Mouse (Mus musculus): ENCODE measurements around the gene Tssk1. TPM values are rescaled to one million over a fixed set of nuclear protein-coding genes. Genes with fewer than 3 reads are reported as not detected.

The Tssk1 gene
- polyA plus RNA-seq (2015; fragmentation: Nextera tagmentation; extraction: Ambion mirVana): 0.09 TPM in 1 of 2 replicates, not detected in the other

- no peak within 1 kb of the TSS for H3K27ac ChIP-seq (ENCODE audit: low read length)
- no peak within 1 kb of the TSS for H3K9ac ChIP-seq (replicated peaks; ENCODE audit: low read length)
- no peak within 1 kb of the TSS for H3K4me2 ChIP-seq (replicated peaks; ENCODE audit: low read depth, low read length)
- H3K27me3 ChIP-seq (ENCODE audit: insufficient read depth, low read length): no peaks in the 10 kb centered on the region
- ATAC-seq (ENCODE audit: low FRiP score, low TSS enrichment): no peak
- no peaks in the 10 kb centered on the region for H3K9me3 ChIP-seq (ENCODE audit: low read length)
- 78% methylated on average over 2 of the region's 2 CpGs for WGBS
- H3K4me3 ChIP-seq (ENCODE audit: low read length): no peak within 1 kb of the TSS
- H3K36me3 ChIP-seq (ENCODE audit: insufficient read depth, low read length): peaks cover 11% of the 10 kb centered on the region; the same call in 1 of the 2 replicates
- peaks cover 15% of the 10 kb centered on the region for H3K4me1 ChIP-seq (ENCODE audit: insufficient read depth, low read length)
These were observed at the start of gene Tssk1 for GRCm38 (mm10) chr16:17893923-17894322. Gene Tssk1 (plus strand): TSS chr16:17894223.

DNA sequence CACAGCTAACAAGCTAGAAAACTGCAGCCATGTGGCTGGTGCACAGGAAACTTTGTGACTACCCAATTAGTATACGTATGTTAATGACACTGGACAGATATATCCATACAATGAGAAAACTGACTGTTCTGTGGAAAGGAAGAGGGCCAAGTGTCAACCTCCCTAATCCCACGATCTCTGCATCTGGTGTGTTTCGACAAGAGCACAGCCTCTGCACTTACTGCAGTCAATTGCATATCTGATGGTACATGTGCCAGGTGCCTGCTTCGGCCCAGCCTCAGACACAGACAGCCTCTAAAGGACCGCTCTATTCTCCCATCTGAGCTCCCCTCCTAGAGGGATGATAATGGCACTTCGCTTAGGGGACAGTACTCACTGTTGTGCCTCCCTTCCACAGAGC lies 45.6 kb upstream of the Tssk1 start:
- peaks cover 61% of the 10 kb centered on the region for H3K36me3 ChIP-seq (ENCODE audit: insufficient read depth, low read length)
- no peaks in the 10 kb centered on the region for H3K4me1 ChIP-seq (ENCODE audit: insufficient read depth, low read length)
- no peak overlapping the region for H3K4me3 ChIP-seq (ENCODE audit: low read length)
- no peak overlapping the region for H3K27ac ChIP-seq (ENCODE audit: low read length)
- no peaks in the 10 kb centered on the region for H3K9me3 ChIP-seq (ENCODE audit: low read length)
- H3K4me2 ChIP-seq (replicated peaks; ENCODE audit: low read depth, low read length): no peak overlapping the region
- H3K27me3 ChIP-seq (ENCODE audit: insufficient read depth, low read length): no peaks in the 10 kb centered on the region
- H3K9ac ChIP-seq (replicated peaks; ENCODE audit: low read length): no peak overlapping the region
- no peak for ATAC-seq (ENCODE audit: low FRiP score, low TSS enrichment)
- WGBS: 95% methylated on average over 6 of the region's 6 CpGs

GRCm38 (mm10) chr16:17848928-17849327 lies 45.1 kb upstream of the Tssk1 start:
- no peak for ATAC-seq (ENCODE audit: low FRiP score, low TSS enrichment)
- no peak overlapping the region for H3K9ac ChIP-seq (replicated peaks; ENCODE audit: low read length)
- no peak overlapping the region for H3K4me2 ChIP-seq (replicated peaks; ENCODE audit: low read depth, low read length)
- H3K9me3 ChIP-seq (ENCODE audit: low read length): no peaks in the 10 kb centered on the region
- no peaks in the 10 kb centered on the region for H3K27me3 ChIP-seq (ENCODE audit: insufficient read depth, low read length)
- no peak overlapping the region for H3K27ac ChIP-seq (ENCODE audit: low read length)
- 14% methylated on average over 1 of the region's 1 CpGs for WGBS
- peaks cover 58% of the 10 kb centered on the region for H3K36me3 ChIP-seq (ENCODE audit: insufficient read depth, low read length)
- H3K4me1 ChIP-seq (ENCODE audit: insufficient read depth, low read length): no peaks in the 10 kb centered on the region
- no peak overlapping the region for H3K4me3 ChIP-seq (ENCODE audit: low read length)

- no peak overlapping the region for H3K4me3 ChIP-seq (ENCODE audit: low read length)
- no peak for ATAC-seq (ENCODE audit: low FRiP score, low TSS enrichment)
- H3K9ac ChIP-seq (replicated peaks; ENCODE audit: low read length): no peak overlapping the region
- peaks cover 58% of the 10 kb centered on the region for H3K36me3 ChIP-seq (ENCODE audit: insufficient read depth, low read length)
- H3K9me3 ChIP-seq (ENCODE audit: low read length): no peaks in the 10 kb centered on the region
- H3K4me2 ChIP-seq (replicated peaks; ENCODE audit: low read depth, low read length): no peak overlapping the region
- H3K27me3 ChIP-seq (ENCODE audit: insufficient read depth, low read length): no peaks in the 10 kb centered on the region
- no peak overlapping the region for H3K27ac ChIP-seq (ENCODE audit: low read length)
- WGBS: 82% methylated on average over 6 of the region's 6 CpGs
- H3K4me1 ChIP-seq (ENCODE audit: insufficient read depth, low read length): no peaks in the 10 kb centered on the region
These were observed 44.5 kb upstream of the Tssk1 start for GRCm38 (mm10) chr16:17849486-17849885.

DNA sequence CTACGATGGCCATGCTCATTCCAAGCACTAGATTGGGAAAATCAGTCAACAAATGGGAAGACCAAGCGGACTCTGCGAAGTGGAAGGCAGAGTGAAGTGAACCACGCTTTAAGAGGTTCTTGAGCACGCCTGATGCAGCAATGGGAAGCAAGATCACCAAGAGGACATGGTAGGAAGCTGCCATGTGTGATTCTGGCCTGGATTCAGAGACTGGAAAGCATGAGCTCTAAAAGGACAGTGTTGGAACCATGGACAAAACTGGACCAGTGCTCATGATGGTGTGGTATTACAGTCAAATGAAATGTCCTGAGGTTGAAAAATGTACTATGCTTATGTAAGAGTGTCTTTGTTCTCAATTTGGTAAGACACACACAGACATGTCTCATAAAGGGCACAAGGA lies 42.7 kb upstream of the Tssk1 start:
- H3K27me3 ChIP-seq (ENCODE audit: insufficient read depth, low read length): no peaks in the 10 kb centered on the region
- no peaks in the 10 kb centered on the region for H3K9me3 ChIP-seq (ENCODE audit: low read length)
- H3K4me3 ChIP-seq (ENCODE audit: low read length): no peak overlapping the region
- 96% methylated on average over 5 of the region's 5 CpGs for WGBS
- H3K36me3 ChIP-seq (ENCODE audit: insufficient read depth, low read length): peaks cover 51% of the 10 kb centered on the region
- no peaks in the 10 kb centered on the region for H3K4me1 ChIP-seq (ENCODE audit: insufficient read depth, low read length)
- H3K27ac ChIP-seq (ENCODE audit: low read length): no peak overlapping the region
- H3K9ac ChIP-seq (replicated peaks; ENCODE audit: low read length): no peak overlapping the region
- no peak for ATAC-seq (ENCODE audit: low FRiP score, low TSS enrichment)
- H3K4me2 ChIP-seq (replicated peaks; ENCODE audit: low read depth, low read length): no peak overlapping the region

DNA sequence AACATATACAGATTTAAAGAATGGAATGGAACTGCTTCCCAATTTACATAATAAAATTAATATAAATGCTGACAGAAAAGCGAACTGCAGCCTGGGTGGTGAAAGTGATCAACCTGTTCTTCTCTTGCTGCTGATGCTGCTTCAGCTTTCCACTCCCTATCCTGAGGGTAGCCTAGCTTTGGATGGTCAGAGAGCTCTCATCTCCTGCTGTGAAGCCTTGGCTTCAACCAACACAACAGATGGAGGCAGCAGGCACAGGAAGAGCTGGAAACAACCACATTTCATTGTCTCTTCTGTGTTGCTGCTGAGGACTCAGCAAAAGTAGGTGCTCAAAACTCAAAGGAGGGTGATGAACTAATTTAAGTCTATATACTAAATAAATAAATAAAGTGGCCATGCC lies 42.2 kb upstream of the Tssk1 start:
- WGBS: 86% methylated on average over 1 of the region's 1 CpGs
- H3K36me3 ChIP-seq (ENCODE audit: insufficient read depth, low read length): peaks cover 51% of the 10 kb centered on the region

GRCm38 (mm10) chr16:17853263-17853662 lies 40.8 kb upstream of the Tssk1 start:
- no peak overlapping the region for H3K4me3 ChIP-seq (ENCODE audit: low read length)
- WGBS: 91% methylated on average over 2 of the region's 2 CpGs
- peaks cover 61% of the 10 kb centered on the region for H3K36me3 ChIP-seq (ENCODE audit: insufficient read depth, low read length)
- H3K4me2 ChIP-seq (replicated peaks; ENCODE audit: low read depth, low read length): no peak overlapping the region
- no peak overlapping the region for H3K27ac ChIP-seq (ENCODE audit: low read length)
- H3K4me1 ChIP-seq (ENCODE audit: insufficient read depth, low read length): no peaks in the 10 kb centered on the region
- H3K27me3 ChIP-seq (ENCODE audit: insufficient read depth, low read length): no peaks in the 10 kb centered on the region
- no peak for ATAC-seq (ENCODE audit: low FRiP score, low TSS enrichment)
- H3K9me3 ChIP-seq (ENCODE audit: low read length): no peaks in the 10 kb centered on the region
- no peak overlapping the region for H3K9ac ChIP-seq (replicated peaks; ENCODE audit: low read length)

More for the DNA sequence above, 42.2 kb upstream of the Tssk1 start:
- Histone ChIP-seq H3K27me3 (ENCODE audit: insufficient read depth, low read length) (no peaks in the 10 kb centered on the region), H3K27ac (ENCODE audit: low read length) (no peak overlapping the region), H3K4me3 (ENCODE audit: low read length) (no peak overlapping the region), H3K9ac (replicated peaks; ENCODE audit: low read length) (no peak overlapping the region), H3K4me2 (replicated peaks; ENCODE audit: low read depth, low read length) (no peak overlapping the region), H3K9me3 (ENCODE audit: low read length) (no peaks in the 10 kb centered on the region), H3K4me1 (ENCODE audit: insufficient read depth, low read length) (no peaks in the 10 kb centered on the region)
- no peak for ATAC-seq (ENCODE audit: low FRiP score, low TSS enrichment)

DNA sequence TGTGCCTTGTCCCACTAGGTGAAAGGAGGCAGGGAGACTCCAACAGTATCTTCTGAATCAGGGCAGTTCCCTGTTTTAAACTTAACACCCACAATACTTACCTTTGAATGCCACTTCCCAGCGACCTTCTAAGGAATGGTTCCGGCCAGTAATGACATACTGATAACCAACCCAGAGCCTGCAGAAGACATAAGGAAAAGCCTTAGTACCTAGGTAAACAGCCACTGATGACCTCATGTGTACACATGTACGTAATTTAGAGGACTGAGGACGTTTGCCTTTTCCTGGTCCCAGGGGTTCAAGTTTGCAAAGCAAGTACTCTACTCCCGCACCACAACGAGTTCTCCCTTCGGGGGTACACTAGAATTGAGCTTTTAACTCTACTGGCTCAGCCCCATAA lies 36.9 kb upstream of the Tssk1 start:
- no peak overlapping the region for H3K4me3 ChIP-seq (ENCODE audit: low read length)
- H3K27ac ChIP-seq (ENCODE audit: low read length): no peak overlapping the region
- ATAC-seq (ENCODE audit: low FRiP score, low TSS enrichment): no peak
- WGBS: 89% methylated on average over 7 of the region's 7 CpGs
- H3K9ac ChIP-seq (replicated peaks; ENCODE audit: low read length): no peak overlapping the region
- peaks cover 51% of the 10 kb centered on the region for H3K36me3 ChIP-seq (ENCODE audit: insufficient read depth, low read length)
- H3K9me3 ChIP-seq (ENCODE audit: low read length): no peaks in the 10 kb centered on the region
- H3K27me3 ChIP-seq (ENCODE audit: insufficient read depth, low read length): no peaks in the 10 kb centered on the region
- no peak overlapping the region for H3K4me2 ChIP-seq (replicated peaks; ENCODE audit: low read depth, low read length)
- no peaks in the 10 kb centered on the region for H3K4me1 ChIP-seq (ENCODE audit: insufficient read depth, low read length)

- Histone ChIP-seq H3K4me2 (replicated peaks; ENCODE audit: low read depth, low read length) (no peak overlapping the region), H3K27ac (ENCODE audit: low read length) (no peak overlapping the region), H3K9me3 (ENCODE audit: low read length) (no peaks in the 10 kb centered on the region), H3K4me1 (ENCODE audit: insufficient read depth, low read length) (no peaks in the 10 kb centered on the region), H3K36me3 (ENCODE audit: insufficient read depth, low read length) (peaks cover 47% of the 10 kb centered on the region), H3K4me3 (ENCODE audit: low read length) (no peak overlapping the region), H3K9ac (replicated peaks; ENCODE audit: low read length) (no peak overlapping the region), H3K27me3 (ENCODE audit: insufficient read depth, low read length) (no peaks in the 10 kb centered on the region)
- ATAC-seq (ENCODE audit: low FRiP score, low TSS enrichment): no peak
These were observed 35.4 kb upstream of the Tssk1 start for GRCm38 (mm10) chr16:17858592-17858991.

GRCm38 (mm10) chr16:17865293-17865692 lies 28.7 kb upstream of the Tssk1 start:
- no peak overlapping the region for H3K27ac ChIP-seq (ENCODE audit: low read length)
- ATAC-seq (ENCODE audit: low FRiP score, low TSS enrichment): peak; percentile 54; the same call in 1 of the 2 replicates
- peaks cover 9% of the 10 kb centered on the region; the same call in 1 of the 2 replicates for H3K4me1 ChIP-seq (ENCODE audit: insufficient read depth, low read length)
- peaks cover 21% of the 10 kb centered on the region; the same call in 1 of the 2 replicates for H3K36me3 ChIP-seq (ENCODE audit: insufficient read depth, low read length)
- H3K9ac ChIP-seq (replicated peaks; ENCODE audit: low read length): no peak overlapping the region
- no peak overlapping the region for H3K4me3 ChIP-seq (ENCODE audit: low read length)
- 63% methylated on average over 2 of the region's 2 CpGs for WGBS
- no peaks in the 10 kb centered on the region for H3K9me3 ChIP-seq (ENCODE audit: low read length)
- H3K27me3 ChIP-seq (ENCODE audit: insufficient read depth, low read length): no peaks in the 10 kb centered on the region
- no peak overlapping the region for H3K4me2 ChIP-seq (replicated peaks; ENCODE audit: low read depth, low read length)

Measured in kidney, embryonic 16.5 days (tissue).